Mouse (Mus musculus): ENCODE data around the gene Appl2.

DNA sequence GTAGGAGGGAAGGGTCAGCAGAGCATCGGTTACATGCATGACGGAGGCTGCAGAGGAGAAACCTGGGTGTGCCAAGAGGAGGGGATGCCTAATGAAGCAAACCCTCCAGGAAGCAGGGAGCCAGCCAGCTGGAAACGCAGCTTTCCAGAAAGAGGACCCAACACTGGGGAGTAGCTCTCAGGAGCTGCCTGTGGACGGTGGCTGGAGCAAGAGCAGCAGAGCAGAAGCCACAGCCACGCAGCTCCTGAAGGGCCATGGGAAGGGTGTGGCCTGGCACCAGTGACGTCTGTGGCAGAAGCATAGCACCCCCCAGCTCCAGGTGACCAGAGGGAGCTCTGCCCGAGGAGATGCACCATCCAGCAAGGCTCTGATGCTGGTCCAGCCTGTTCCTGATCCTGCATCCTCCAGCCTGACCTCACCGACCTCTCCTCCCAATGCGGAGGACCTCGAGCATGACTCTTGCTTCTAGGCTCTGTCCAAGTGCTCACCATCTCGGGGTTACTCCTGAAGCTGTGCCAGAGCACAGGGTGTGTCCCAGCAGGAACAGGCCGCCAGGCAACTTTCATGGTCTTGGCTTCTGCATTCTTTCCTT lies 19.3 kb downstream of the Appl2 start:
- TF ChIP-seq CTCF (IDR thresholded peaks at IDR 0.05; ENCODE audit: borderline replicate concordance, extremely low read depth, insufficient read depth, insufficient read length) = no peak
- no peak for TF ChIP-seq POLR2A (IDR thresholded peaks at IDR 0.05; ENCODE audit: borderline replicate concordance, extremely low read depth, insufficient read depth, insufficient read length, poor library complexity, severe bottlenecking)
